Mouse (Mus musculus) limb, embryonic 13.5 days (tissue): ENCODE results near the gene Ppp1r11. TPM values are rescaled to one million over a fixed set of nuclear protein-coding genes. Genes with fewer than 3 reads are reported as not detected.
A peak's percentile ranks its signal among the peaks of the same experiment; 100 is the strongest.
"Not testable (repeated sequence)": the region's sequence is repeated elsewhere in the genome, so short reads cannot be mapped to it uniquely, and the experiment has no call there.

Experiments used
- ATAC-seq: fragments of 200-750 bp; cut with Nextera tagmentation; 2 replicates; pipeline ENCODE4 v1.8.0; 2017; ENCODE audit warnings: low read depth, moderate number of reproducible peaks, moderate TSS enrichment; ENCODE audit not compliant: low FRiP score
- H3K27ac ChIP-seq: fragments of 300-500 bp; sonication (generic); 2 replicates; pipeline ENCODE4 v1.5.1; 2015; ENCODE audit warnings: inconsistent platforms, mild to moderate bottlenecking, moderate library complexity
- H3K27me3 ChIP-seq: fragments of 300-500 bp; sonication (generic); 2 replicates; pipeline ENCODE4 v1.6.1; 2015; ENCODE audit warnings: mild to moderate bottlenecking, inconsistent platforms
- H3K36me3 ChIP-seq: fragments of 300-500 bp; sonication (generic); 2 replicates; pipeline ENCODE4 v1.6.1; 2015; ENCODE audit warnings: inconsistent platforms, mild to moderate bottlenecking, moderate library complexity
- H3K4me1 ChIP-seq: fragments of 300-500 bp; sonication (generic); 2 replicates; pipeline ENCODE4 v1.6.1; 2015; ENCODE audit warnings: inconsistent platforms
- H3K4me2 ChIP-seq: fragments of 300-500 bp; sonication (generic); replicated peaks from 2 replicates; pipeline ENCODE4 v1.6.1; 2015; ENCODE audit warnings: inconsistent platforms, mild to moderate bottlenecking, moderate library complexity
- H3K4me3 ChIP-seq: fragments of 300-500 bp; sonication (generic); 2 replicates; pipeline ENCODE4 v1.5.1; 2015; ENCODE audit warnings: moderate library complexity, mild to moderate bottlenecking, inconsistent platforms
- H3K9ac ChIP-seq: fragments of 300-500 bp; sonication (generic); 2 replicates; pipeline ENCODE4 v1.6.1; 2015; ENCODE audit warnings: mild to moderate bottlenecking, inconsistent platforms
- H3K9me3 ChIP-seq: fragments of 300-500 bp; sonication (generic); 2 replicates; pipeline ENCODE4 v1.6.1; 2016; ENCODE audit warnings: inconsistent platforms
- WGBS: fragments of 180-500 bp; shearing (Covaris S2); methylation state at CpG from one replicate; pipeline ENCODE4 v1.1.7; 2015; 5-methylcytosine and 5-hydroxymethylcytosine counted together
- polyA plus RNA-seq: library from polyadenylated mRNA; unstranded; fragments of >200 nt; fragmentation: Nextera tagmentation; extraction: Ambion mirVana; gene quantifications from 2 replicates; pipeline ENCODE4 v1.2.1, GENCODE M21; 2015

Gene Ppp1r11
- polyA plus RNA-seq: 115 and 118 TPM in 2 replicates

GRCm38 (mm10) chr17:36950981-36951947, at the start of gene Ppp1r11:
TSS of gene Ppp1r11 (minus strand) at chr17:36951741.
- 2% methylated on average over 36 of the region's 36 CpGs for WGBS
- H3K9me3 ChIP-seq: no peaks in the 10 kb centered on the region
- H3K27ac ChIP-seq: peak within 1 kb of the TSS; percentile 44; the same call in 1 of the 2 replicates
- H3K4me3 ChIP-seq: peak within 1 kb of the TSS; percentile 76
- peaks cover 19% of the 10 kb centered on the region for H3K27me3 ChIP-seq
- H3K36me3 ChIP-seq: peaks cover 39% of the 10 kb centered on the region
- peaks cover 22% of the 10 kb centered on the region for H3K4me1 ChIP-seq
- H3K4me2 ChIP-seq: peak within 1 kb of the TSS; percentile 80
- peak; percentile 97 for ATAC-seq
- peak within 1 kb of the TSS; percentile 78 for H3K9ac ChIP-seq

DNA sequence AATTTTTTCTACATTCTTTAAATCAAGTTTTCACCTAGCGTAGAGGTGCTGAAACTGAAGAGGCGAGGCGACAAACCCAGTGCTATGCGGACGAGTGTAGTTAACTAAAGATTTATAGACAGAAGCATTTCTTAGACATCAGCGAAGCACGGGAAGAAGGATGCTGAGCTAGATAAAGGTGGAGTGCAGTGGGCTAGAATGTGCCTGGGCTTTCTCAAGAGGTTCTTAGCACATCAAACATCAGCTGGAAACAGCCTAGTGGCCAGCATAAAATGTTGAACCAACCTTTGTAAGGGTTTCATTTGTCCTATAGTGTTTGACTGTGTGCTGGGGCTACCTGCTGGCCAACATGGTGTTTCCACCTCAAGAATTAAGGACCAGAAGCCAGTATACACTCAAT, 49.3 kb upstream of the Ppp1r11 start, which contains the start of gene Zfp57:
Gene Zfp57 (plus strand): TSS at position 301 of the 400 bp plus-strand sequence.
- 91% methylated on average over 7 of the region's 7 CpGs for WGBS
- no peak within 1 kb of the TSS; the same call in 1 of the 2 replicates for H3K27ac ChIP-seq

GRCm38 (mm10) chr17:36998477-36998876, 46.9 kb upstream of the Ppp1r11 start:
- no peaks in the 10 kb centered on the region for H3K9me3 ChIP-seq
- H3K36me3 ChIP-seq: no peaks in the 10 kb centered on the region
- H3K4me3 ChIP-seq: no peak overlapping the region
- H3K27me3 ChIP-seq: no peaks in the 10 kb centered on the region
- no peak overlapping the region for H3K27ac ChIP-seq
- H3K9ac ChIP-seq: no peak overlapping the region
- whole genome bisulfite sequencing: 82% methylated on average over 2 of the region's 2 CpGs
- H3K4me2 ChIP-seq: no peak overlapping the region
- H3K4me1 ChIP-seq: peaks cover 8% of the 10 kb centered on the region
- ATAC-seq: no peak

More for the DNA sequence above, 49.3 kb upstream of the Ppp1r11 start, which contains the start of gene Zfp57:
- ATAC-seq: no peak
- no peaks in the 10 kb centered on the region for H3K27me3 ChIP-seq
- H3K9me3 ChIP-seq: no peaks in the 10 kb centered on the region
- H3K4me3 ChIP-seq: peak within 1 kb of the TSS; percentile 81
- H3K36me3 ChIP-seq: peaks cover 9% of the 10 kb centered on the region
- peaks cover 14% of the 10 kb centered on the region for H3K4me1 ChIP-seq
- H3K9ac ChIP-seq: no peak within 1 kb of the TSS
- H3K4me2 ChIP-seq: peak within 1 kb of the TSS; percentile 78

- no peaks in the 10 kb centered on the region for H3K27me3 ChIP-seq
- no peaks in the 10 kb centered on the region for H3K9me3 ChIP-seq
- no peak overlapping the region for H3K27ac ChIP-seq
- no peak overlapping the region for H3K4me2 ChIP-seq
- no peak overlapping the region for H3K9ac ChIP-seq
- ATAC-seq: 0 out of 2 replicates have a peak, but pooled peaks have one; percentile 28
- peaks cover 3% of the 10 kb centered on the region; the same call in 1 of the 2 replicates for H3K4me1 ChIP-seq
- no peak overlapping the region for H3K4me3 ChIP-seq
- WGBS: 28% methylated on average over 7 of the region's 7 CpGs
- no peaks in the 10 kb centered on the region for H3K36me3 ChIP-seq
Observed at GRCm38 (mm10) chr17:36997033-36997735, 45.6 kb upstream of the Ppp1r11 start.

- Histone ChIP-seq H3K9me3 (no peaks in the 10 kb centered on the region), H3K27me3 (no peaks in the 10 kb centered on the region), H3K9ac (no peak overlapping the region), H3K27ac (no peak overlapping the region), H3K36me3 (no peaks in the 10 kb centered on the region), H3K4me3 (no peak overlapping the region), H3K4me1 (no peaks in the 10 kb centered on the region), H3K4me2 (no peak overlapping the region)
- 69% methylated on average over 3 of the region's 3 CpGs for WGBS
- ATAC-seq: no peak
Observed at GRCm38 (mm10) chr17:36995448-36995847, 43.9 kb upstream of the Ppp1r11 start.

GRCm38 (mm10) chr17:36994528-36994927, 43.0 kb upstream of the Ppp1r11 start:
- Histone ChIP-seq H3K27ac (no peak overlapping the region), H3K27me3 (peaks cover 5% of the 10 kb centered on the region), H3K4me1 (no peaks in the 10 kb centered on the region), H3K4me3 (no peak overlapping the region), H3K9ac (no peak overlapping the region), H3K36me3 (no peaks in the 10 kb centered on the region), H3K9me3 (no peaks in the 10 kb centered on the region), H3K4me2 (no peak overlapping the region)
- no peak for ATAC-seq
- 78% methylated on average over 2 of the region's 2 CpGs for WGBS

DNA sequence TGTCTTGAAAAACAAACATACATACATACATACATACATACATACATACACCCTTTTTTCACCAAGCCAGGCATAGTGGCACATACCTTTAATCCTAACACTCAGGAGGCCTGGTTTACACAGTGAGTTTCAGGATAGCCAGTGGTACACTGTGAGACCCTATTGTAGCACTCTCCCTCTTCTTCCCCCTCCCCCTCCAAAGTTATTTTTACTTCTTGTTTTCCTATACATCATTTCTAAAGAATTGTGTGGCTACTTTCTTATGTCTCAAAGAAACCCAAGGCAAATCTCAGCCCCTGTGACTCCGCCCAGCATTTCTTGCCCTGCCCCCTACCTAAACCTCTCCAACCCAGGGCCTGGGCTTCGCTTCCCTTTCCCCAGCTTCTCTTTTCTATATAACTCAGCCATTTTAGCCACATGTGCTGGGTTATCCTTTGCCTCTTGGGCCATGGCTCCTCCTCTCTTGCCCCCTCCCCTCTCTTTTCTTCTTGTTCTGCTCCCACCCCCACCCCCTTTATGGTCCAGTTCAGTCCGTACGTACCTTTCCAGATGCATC, 42.3 kb upstream of the Ppp1r11 start:
- Histone ChIP-seq H3K9me3 (no peaks in the 10 kb centered on the region), H3K4me2 (no peak overlapping the region), H3K27ac (no peak overlapping the region), H3K4me1 (0 out of 2 replicates have a peak, but pooled peaks cover under 1% of the 10 kb centered on the region), H3K36me3 (no peaks in the 10 kb centered on the region), H3K9ac (no peak overlapping the region), H3K4me3 (no peak overlapping the region), H3K27me3 (peaks cover 12% of the 10 kb centered on the region)
- 82% methylated on average over 4 of the region's 4 CpGs for WGBS
- no peak for ATAC-seq

DNA sequence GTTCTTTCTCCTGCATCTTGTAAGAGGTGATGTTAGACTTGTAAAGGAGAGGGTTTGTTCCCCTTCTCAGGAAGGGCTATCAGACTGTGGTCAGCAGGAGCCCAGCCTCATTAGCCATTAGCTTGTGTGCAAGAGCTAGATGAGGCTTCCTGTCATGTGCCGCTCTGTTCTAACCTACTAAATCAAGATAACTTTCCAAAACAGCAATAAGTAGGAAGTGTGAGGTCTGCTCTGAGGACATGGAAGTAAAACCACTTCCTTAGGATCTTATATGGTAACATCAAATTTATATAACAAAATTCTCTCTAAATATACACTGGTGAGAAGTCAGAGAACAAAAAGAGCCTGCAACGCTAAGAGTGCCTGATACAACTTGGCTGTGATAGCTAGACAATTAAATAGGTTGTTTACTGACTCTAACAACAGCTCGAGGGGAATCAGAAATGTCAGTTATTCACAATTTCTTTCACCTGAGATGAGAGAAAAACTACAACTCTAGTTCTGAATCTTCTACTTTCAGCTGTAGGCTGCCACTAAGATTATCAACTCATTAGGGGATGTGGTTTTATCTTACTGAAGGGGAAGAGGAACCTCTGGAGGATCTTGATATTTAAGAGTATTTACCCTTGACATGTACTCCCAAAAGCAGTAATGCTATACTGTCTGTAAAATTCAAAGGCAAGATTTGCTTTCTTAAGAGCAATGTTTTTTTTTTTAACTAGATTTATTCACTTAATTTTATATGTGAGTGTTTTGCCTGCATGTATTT, 41.0 kb upstream of the Ppp1r11 start:
- WGBS: 58% methylated on average over 3 of the region's 3 CpGs
- no peak for ATAC-seq
- no peaks in the 10 kb centered on the region for H3K36me3 ChIP-seq

DNA sequence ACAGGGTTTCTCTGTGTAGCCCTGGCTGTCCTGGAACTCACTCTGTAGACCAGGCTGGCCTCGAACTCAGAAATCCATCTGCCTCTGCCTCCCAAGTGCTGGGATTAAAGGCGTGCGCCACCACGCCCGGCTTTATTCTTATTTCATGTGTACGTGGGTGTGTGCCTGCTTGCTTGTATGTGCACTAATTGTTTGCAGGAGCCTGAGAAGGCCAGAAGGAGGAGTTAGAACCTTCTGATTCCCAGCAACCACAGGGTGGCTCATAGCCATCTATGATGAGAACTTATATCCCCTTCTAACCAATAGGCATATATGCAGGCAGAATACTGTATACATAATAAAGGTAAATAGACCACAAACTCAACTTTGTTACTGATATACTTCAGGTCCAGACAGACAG, 39.1 kb upstream of the Ppp1r11 start:
- not testable (repeated sequence) for ATAC-seq
- WGBS: 88% methylated on average over 6 of the region's 6 CpGs

More for the DNA sequence above, 41.0 kb upstream of the Ppp1r11 start:
- Histone ChIP-seq H3K27me3 (peaks cover 25% of the 10 kb centered on the region), H3K4me1 (0 out of 2 replicates have a peak, but pooled peaks cover 7% of the 10 kb centered on the region), H3K9me3 (no peaks in the 10 kb centered on the region), H3K4me3 (no peak overlapping the region), H3K4me2 (no peak overlapping the region), H3K9ac (no peak overlapping the region), H3K27ac (no peak overlapping the region)

GRCm38 (mm10) chr17:36989437-36989836, 37.9 kb upstream of the Ppp1r11 start, which contains the start of gene H2-M5:
TSS of gene H2-M5 (minus strand) at chr17:36989537.
- Histone ChIP-seq H3K27ac (no peak within 1 kb of the TSS), H3K9ac (no peak within 1 kb of the TSS; the same call in 1 of the 2 replicates), H3K9me3 (no peaks in the 10 kb centered on the region), H3K36me3 (no peaks in the 10 kb centered on the region), H3K4me1 (0 out of 2 replicates have a peak, but pooled peaks cover 7% of the 10 kb centered on the region), H3K4me3 (peak within 1 kb of the TSS; percentile 25), H3K4me2 (peak within 1 kb of the TSS; percentile 49), H3K27me3 (peaks cover 37% of the 10 kb centered on the region)
- 27% methylated on average over 5 of the region's 5 CpGs for WGBS
- no peak for ATAC-seq

More for the DNA sequence above, 39.1 kb upstream of the Ppp1r11 start:
- not testable (repeated sequence) for H3K4me2 ChIP-seq, H3K9me3 ChIP-seq, H3K4me1 ChIP-seq, H3K4me3 ChIP-seq, H3K36me3 ChIP-seq, H3K27ac ChIP-seq, H3K9ac ChIP-seq
- H3K27me3 ChIP-seq: peaks cover 37% of the 10 kb centered on the region

- WGBS: 5% methylated on average over 24 of the region's 24 CpGs
- Histone ChIP-seq H3K4me1 (0 out of 2 replicates have a peak, but pooled peaks cover 7% of the 10 kb centered on the region), H3K9ac (no peak overlapping the region; the same call in 1 of the 2 replicates), H3K4me2 (peak overlapping the region; percentile 49), H3K27ac (no peak overlapping the region), H3K4me3 (peak overlapping the region; percentile 25), H3K36me3 (no peaks in the 10 kb centered on the region), H3K27me3 (peaks cover 37% of the 10 kb centered on the region), H3K9me3 (no peaks in the 10 kb centered on the region)
- no peak for ATAC-seq
Observed at GRCm38 (mm10) chr17:36988475-36988874, 36.9 kb upstream of the Ppp1r11 start.
